Mouse (Mus musculus) right cerebral cortex, postnatal 4 days (tissue): Measurements from ENCODE around the gene Kmt5a.
"Not testable (repeated sequence)": the region's sequence is repeated elsewhere in the genome, so short reads cannot be mapped to it uniquely, and the experiment has no call there.

Experiments used
- DNase-seq: peaks from one replicate; pipeline ENCODE4 v3.0.0-alpha.2; 2022

Kmt5a gene

DNA sequence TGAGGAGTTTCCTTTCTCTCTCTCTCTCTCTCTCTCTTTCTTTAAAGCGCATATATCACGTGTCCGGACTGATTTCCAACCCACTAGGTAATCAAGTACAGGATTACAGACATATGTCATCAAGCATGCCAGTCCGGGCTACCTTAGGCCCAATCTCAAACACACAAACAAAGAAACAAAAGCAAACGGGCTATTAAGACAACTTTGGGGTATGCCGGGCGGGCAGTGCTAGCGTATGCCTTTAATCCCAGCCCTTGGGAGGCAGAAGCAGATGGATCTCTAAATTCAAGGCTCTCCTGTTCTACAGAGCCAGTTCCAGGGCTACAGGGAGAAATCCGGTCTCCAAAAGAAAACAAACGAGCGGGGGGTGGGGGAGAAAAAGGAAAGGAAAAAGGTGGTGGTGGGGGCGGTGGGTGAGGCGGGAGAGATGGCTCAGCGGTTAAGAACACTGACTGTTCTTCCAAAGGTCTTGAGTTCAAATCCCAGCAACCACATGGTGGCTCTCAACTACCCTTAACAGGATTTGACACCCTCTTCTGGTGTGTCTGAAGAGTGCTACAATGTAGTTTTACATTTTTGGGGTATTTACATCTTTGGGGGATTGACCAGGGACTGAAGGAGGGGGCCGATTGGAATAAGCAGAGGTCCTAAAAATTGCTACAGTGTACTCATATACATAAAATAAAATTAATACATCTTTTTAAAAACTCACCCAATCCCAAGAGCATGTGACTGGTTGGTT lies 44.1 kb downstream of the Kmt5a start:
- DNase-seq: no peak

DNA sequence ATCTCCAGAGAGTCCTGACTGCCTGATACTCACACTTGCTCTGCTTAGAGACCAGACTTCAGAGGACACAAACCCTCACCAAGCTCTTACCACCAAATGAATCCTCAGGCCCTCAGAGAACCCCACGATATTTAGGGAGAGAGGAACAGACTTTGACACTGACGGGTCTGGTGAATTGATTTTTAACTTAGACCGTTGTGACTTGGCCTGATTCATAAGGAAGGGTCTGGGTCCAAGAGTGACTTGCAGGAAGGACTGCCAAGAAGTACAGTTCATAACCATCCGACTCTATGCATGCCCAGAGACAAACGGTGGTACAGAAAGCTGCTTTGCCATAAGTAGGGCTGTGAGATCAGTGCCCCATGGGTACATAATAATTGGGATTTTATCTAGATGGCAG lies 45.9 kb downstream of the Kmt5a start:
- no peak for DNase-seq

DNA sequence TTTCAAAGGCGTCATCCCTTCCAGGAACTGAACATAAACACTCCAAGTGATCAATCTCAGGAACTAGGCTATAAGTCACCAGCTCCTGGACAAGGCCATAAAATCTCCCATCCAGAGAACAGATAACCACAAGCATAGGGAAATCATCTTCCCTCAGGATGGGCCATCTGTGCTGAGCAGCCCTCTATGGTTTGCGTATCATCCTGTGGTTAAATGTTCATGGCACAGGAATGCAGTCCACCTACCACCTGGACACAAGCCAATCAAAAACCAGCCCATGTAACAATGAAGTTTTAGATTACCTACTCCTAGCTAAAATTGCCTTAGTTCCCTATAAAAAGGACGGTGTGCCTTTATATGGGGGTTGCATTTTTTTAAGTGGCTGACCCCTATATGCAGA lies 49.2 kb downstream of the Kmt5a start:
- no peak for DNase-seq

DNA sequence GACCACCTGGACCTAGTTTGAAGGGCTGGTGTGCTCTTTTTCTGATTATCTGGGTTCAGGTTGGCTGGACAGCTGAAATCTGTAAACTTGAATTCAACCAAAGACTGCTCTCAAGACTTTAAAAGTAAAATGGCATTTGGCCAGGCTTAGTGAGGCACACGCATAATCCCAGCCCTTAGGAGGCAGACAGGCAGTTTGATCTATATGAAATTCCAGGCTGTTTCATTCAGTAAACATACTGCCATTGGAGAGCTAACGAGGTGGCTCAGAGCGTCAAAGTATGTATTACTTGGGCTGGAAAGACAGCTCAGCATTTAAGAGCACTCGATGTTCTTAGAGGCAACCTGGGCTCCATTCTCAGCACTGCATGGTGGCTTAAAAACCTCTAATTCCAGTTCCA lies 52.0 kb downstream of the Kmt5a start:
- DNase-seq: no peak

DNA sequence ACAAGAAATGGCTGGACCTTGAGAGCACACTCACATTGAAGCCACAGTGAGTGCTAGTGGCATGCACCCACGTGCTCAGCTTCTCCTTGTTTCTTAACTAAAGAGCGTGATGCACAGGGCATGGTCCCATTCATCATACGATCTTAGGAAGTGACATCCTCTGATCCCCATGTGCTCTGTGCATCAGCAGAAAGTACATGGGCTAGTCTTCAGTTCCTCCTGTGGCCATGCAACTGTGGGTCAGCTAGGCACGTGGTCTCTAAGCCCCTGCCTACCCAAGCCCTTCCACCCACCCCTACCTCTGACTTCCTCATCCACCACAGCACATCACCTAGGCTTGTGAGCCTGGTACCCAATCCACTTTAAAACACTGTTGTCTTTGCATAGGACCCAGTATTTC lies 52.9 kb downstream of the Kmt5a start:
- DNase-seq: no peak

DNA sequence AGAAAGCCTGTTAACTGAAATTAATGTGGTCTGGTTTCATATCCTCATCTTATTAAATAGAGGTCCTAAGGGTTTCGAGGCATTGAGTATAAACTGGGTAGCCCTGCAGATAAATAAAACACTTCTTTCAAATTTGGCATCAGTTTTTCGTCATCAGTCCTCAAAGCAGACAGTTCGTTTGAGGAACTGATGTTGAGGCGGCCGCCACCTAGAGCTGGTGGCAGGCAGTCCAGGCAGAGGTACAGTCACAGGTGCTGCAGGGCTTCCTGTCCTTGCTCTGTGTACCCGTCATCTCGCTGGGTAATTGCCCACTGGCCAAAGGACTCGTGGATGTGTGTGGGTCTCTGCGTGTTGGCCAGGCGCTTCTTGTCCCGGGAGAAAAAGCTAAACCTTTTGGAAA lies 53.7 kb downstream of the Kmt5a start:
- no peak for DNase-seq

DNA sequence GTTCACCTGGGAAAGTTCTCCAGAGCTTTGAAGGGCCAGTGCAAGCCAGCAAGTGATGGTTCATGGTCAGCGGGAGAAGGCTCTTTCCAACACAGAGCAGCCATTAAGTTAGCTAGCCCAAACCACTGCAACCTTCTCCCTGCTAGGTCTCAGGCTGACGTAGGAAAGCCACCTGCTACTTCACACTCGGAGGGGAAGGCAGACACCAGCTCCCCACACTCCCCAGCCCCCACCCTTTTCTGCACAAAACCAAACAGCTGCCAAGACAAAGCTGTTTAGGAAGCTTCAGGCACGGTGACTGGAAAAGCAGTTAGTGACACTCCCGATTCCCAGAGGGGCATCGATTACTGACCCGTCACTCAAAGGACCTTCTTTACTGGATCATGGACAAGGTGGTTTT lies 55.8 kb downstream of the Kmt5a start:
- DNase-seq: no peak

DNA sequence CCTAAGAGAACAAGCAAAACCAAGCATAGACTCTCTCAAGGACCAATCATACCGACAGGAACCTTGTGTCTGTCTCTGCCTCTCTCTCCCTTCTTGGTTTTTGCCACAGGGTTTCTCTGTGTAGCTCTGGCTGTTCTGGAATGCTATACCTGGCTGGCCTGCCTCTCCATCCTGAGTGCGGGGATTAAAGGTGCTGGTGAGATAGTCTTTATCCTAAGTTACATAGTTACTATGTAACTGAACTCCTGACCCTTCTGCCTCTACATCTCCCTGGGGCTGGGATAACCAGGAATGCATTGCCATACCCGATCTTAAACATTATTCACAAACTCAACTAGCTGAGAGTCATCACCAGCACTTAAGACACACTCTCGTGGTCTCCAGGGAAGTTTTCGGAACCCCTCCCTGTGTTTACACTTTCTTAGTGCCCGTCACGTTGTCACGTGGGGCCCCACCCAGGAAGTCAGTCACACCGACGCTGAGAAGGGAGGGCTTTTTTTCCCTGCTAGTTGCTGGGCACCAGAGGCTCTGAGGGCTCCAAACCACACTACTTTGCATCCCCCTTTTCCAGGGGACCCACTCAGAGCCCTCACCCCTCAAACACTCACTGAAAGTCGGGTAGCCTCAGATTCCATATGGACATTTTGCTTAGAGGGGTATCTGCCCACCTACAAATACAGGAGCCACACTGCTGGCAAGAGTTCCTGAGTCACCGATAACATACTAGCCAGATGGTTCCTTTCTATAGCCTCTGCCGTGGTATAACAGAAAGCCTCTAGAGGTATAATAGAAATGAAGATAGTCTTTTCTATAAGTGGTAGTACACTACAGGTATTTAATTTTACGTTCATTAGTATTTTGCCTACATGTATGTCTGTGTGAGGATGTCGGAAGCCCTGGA lies 57.1 kb downstream of the Kmt5a start:
- no peak for DNase-seq

DNA sequence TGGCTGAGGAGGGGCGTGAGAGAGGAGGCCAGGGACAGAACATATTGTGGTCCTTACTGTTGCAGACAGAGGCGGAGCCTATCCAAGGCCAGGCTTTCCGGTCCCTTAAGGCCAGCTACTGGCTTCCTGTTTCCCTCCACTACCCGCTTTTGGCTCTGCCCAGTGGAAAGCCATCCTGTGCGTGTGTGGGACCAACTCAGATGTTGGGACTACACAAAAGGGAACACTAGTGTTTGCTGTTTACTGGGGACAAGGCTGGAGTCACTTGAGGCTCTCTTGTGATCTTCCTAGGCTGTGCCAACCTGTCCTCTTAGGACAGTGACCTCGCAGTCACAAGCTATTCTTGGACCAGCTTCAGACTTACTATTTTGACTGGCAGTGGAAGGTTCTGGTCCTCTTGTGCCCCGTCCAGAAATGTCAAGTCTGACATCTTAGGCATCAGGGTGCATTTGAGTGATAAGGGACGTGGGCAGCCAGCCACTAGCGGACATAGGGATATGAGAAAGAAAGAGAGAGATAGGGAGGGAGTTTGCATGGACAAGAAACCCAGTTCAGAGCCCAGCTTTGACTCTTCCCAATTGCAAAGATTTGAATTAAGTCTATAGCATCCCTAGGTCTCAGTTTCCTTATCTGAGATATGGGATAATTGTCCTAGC lies 58.6 kb downstream of the Kmt5a start:
- no peak for DNase-seq

DNA sequence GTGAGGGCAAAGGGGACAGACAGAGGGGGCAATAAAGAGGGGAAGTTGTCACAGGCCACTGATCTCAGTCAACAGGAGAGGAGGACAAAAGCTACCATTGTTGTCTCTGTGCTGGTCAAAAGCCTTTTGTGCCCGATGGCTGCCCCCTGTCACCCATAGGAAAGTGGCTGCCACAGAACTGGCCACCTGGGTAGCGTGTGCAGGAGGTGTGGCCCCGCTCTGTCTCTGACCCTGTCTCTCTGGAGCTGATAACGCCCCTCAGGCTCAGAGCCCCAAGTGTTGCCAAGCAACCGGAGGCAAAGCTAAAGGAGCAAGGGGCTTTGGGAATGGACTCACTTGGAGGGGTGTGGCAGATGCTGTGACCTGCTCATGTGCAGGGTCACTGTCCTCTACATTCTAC lies 59.3 kb downstream of the Kmt5a start:
- no peak for DNase-seq

DNA sequence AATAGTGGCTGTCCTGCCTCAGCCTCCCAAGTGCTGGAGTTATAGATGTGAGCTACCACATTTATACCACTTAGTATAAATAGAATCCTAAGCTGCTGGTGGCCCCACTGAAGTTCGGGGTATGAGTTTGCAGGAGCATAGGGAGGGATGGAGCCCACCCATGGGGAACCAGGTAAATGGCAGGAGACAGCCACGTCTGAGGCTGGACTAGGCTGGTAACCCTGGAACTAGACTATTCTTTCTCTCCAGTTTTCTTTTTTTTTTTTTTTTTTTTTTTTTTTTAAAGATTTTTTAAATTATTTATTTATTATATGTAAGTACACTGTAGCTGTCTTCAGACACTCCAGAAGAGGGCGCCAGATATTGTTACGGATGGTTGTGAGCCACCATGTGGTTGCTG lies 60.3 kb downstream of the Kmt5a start:
- not testable (repeated sequence) for DNase-seq

DNA sequence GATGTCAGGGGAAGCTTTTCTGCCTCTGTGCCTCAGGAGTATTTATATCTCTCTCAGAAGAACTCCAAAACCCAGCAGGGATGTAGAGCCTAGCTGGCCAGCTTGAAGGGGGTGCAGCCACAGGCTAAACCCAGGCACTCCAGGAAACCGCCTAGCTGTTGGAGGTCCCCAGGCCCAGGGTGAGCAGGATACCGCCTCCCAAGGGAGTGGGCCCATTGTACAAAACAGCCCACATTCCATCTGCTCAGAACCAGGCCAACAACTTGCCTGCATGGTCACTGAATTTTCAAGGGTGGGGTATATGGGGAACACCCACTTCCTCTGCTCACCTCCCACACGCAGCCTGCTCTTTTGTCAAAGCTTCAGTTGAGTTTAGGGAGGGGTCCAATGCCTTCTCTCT lies 60.8 kb downstream of the Kmt5a start:
- no peak for DNase-seq

DNA sequence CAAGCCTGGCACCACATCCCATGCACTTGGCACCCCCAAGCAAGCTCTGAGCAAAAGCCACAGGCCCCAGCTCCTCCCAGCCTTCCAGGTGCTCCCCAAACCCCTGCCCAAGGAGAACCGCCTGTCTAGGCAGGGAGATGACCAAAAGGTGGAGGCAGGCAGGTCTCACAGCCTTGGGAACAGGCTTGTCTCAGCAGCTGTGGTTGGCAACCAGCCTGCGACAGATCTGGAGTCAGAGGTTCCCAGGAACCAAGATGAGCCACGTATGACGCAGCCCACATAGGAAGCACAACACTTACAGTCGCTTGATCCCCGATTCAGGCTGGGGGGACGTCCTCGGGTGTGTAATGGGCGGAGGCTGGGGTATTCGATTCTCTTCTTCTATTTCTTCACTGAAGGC lies 61.8 kb downstream of the Kmt5a start:
- no peak for DNase-seq

DNA sequence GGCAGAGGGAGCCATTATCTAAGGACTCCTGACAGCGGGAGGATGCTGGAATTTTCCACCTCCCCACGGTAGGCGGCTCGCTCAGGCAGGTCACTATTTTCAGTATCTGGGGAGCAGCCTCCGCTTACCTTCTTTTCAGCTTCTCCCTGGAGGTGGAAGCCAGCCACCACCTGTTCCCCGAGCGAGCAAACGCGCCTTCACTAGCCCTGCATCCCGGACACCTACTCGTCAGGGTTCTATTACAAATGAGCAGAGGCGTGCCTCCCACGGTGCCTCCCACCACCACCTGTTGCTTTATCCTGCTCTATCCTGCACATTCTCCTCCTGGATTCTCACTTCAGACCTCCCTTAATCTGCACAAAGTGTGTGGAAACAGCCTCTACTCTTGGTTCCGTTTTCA lies 64.0 kb downstream of the Kmt5a start:
- no peak for DNase-seq

DNA sequence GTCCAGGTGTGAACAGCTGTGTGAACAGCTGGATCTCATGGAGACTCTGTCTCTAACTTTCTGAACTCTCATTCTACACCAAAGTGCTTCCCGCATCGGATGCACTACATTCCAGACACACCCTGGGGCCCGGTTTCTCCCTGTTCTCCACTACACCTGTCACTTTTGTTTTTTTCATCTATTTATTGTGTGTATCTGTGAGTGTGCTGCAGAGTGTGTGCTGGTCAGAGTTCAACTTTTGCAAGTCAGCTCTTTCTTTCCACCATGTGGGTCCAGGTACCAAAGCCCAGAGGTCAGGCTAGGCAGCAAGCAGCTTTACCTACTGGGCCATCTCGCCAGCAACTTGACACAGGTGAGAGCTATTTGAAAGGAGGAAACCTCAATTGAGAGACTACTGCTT lies 65.5 kb downstream of the Kmt5a start:
- no peak for DNase-seq

DNA sequence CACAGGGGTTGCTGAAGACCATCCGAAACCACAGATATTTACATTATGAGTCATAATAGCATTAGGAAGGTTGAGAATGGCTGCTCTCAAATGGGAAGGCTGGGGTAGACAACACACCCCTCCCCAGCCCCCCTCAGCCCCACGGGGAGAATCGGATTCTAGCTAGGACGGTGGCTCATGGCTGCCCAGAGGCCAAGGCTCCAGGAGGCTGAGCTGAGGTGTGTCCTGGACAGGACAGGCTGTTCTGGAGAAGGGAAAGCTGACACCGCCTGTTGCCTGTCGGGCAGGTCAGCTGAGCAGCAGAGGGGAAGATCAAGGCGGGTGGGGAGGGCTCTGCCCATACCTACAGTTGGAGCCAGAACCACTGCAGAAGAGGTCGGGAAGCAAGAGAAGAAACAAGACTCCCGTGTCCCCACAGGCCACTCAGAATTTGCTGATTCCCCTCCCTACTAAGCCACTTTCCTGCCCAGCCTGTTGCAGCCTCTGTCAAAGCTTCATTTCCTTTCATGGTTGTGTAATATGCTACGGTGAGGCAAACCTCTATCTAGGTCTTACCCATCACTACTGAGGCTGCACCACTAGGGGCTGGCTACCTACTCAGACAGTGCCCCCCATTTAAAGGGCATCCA lies 67.1 kb downstream of the Kmt5a start:
- no peak for DNase-seq

DNA sequence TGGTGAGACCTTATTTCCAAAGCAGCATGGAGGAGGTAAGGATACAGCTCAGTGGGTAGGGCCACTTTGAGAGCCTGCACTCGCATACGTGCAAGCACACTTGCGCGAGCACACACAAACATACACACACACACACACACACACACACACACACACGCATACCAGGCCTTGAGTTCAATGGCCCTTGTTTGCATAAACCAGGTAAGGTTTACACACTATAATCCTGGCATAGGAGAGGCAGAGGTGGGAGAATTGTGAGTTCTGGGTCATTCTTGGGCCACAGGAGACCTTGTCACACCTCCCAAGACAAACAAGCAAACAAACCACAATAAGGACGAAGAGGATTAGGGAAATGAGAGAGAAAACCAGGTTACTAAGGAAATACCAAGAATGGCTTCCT lies 69.5 kb downstream of the Kmt5a start:
- no peak for DNase-seq

DNA sequence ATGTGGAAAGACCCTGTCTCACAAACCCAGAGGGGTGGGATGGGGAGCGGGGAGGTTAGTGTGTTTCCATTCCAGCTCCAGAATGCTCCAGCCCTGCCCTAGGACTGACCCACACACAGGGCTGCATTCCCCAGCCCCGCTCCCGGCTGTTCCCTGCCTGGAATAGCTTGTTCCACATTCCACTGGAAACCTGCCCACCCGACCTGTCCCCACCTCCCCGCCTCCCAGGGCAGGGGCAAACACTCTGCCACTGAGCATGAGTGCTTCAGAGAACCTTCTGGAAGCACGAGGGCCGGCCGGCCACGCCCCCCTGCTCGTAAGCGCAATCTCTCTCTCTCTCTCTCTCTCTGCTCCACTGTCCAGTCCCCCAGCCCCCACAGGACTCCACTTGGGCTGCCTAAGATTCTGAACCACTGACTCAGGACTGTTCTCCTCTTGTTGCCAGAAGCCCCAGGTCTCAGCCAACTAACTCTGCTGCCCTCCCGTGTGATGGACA lies 70.1 kb downstream of the Kmt5a start:
- DNase-seq: no peak

DNA sequence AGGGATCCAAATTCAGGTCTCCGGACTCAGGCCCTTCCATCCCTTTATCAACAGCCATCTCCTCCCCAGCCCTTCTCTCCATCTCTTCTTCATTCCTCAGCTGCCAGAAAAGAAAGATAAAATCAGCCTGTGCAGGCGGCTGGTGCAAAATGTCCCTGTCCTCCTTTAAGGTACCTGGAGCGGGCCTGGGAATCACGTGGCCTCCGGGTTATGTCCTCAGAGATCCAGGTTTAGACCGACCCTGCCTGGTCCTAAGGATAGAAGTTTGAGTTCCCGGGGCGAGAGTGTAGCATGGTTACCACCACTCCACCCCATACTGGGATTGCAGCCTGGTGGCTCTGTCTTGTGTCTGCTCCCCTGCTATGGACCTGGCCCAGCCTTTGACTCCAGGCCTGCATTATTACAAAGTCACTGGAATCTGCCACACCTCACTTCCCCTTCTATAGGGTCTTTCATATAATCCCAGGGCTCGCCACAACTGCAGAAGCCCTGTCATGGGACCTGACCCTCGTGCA lies 70.9 kb downstream of the Kmt5a start:
- DNase-seq: no peak
